Mouse (Mus musculus) G1E (cell line): ENCODE measurements around the gene Fndc3b. TPM values are rescaled to one million over a fixed set of nuclear protein-coding genes. Genes with fewer than 3 reads are reported as not detected.

ENCODE experiments used
- ATAC-seq: 2 replicates; pipeline ENCODE4 v1.8.0; 2016; ENCODE audit warnings: mild to moderate bottlenecking; ENCODE audit not compliant: insufficient number of reproducible peaks, poor library complexity, low FRiP score, severe bottlenecking; ENCODE audit errors: extremely low read depth
- DNase-seq: peaks from one replicate; pipeline ENCODE4 v3.0.0; 2012; ENCODE audit warnings: low spot score
- H3K27me3 ChIP-seq: 2 replicates; pipeline ENCODE4 v1.6.1; 2012; ENCODE audit warnings: mild to moderate bottlenecking, low read length, inconsistent platforms; ENCODE audit not compliant: insufficient read depth
- H3K36me3 ChIP-seq: replicated peaks from 2 replicates; pipeline ENCODE3; 2012; ENCODE audit warnings: mild to moderate bottlenecking, inconsistent platforms
- H3K4me1 ChIP-seq: 2 replicates; pipeline ENCODE4 v1.6.1; 2012; ENCODE audit warnings: low read depth, low read length, inconsistent platforms, mixed read lengths; ENCODE audit not compliant: insufficient read depth
- H3K4me3 ChIP-seq: 2 replicates; pipeline ENCODE4 v1.5.1; 2012; ENCODE audit warnings: low read depth, mild to moderate bottlenecking, inconsistent platforms, low read length, moderate library complexity, mixed read lengths
- H3K9me3 ChIP-seq: replicated peaks from 2 replicates; pipeline ENCODE4 v1.6.1; 2012; ENCODE audit warnings: inconsistent platforms
- CTCF ChIP-seq: IDR thresholded peaks from 2 replicates; pipeline ENCODE4 v1.5.1; 2012; ENCODE audit warnings: low read depth, low read length, inconsistent platforms, mixed read lengths
- GATA1 ChIP-seq: IDR thresholded peaks from 2 replicates; pipeline ENCODE4 v1.6.1; 2012; ENCODE audit warnings: borderline replicate concordance, low read length, inconsistent platforms, mixed read lengths
- GATA2 ChIP-seq: IDR thresholded peaks from 2 replicates; pipeline ENCODE4 v1.6.1; 2012; ENCODE audit warnings: low read depth, low read length, inconsistent platforms, borderline replicate concordance
- POLR2AphosphoS5 ChIP-seq: IDR thresholded peaks from 2 replicates; pipeline ENCODE4 v1.6.1; 2012; ENCODE audit warnings: low read depth, low read length, inconsistent platforms; ENCODE audit not compliant: insufficient replicate concordance
- TAL1 ChIP-seq: conservative IDR thresholded peaks from 2 replicates; pipeline ENCODE4 v1.6.1; 2012; ENCODE audit warnings: low read depth, low read length, inconsistent platforms, mixed read lengths
- polyA plus RNA-seq: library from polyadenylated mRNA; stranded (reverse); fragments of >175 nt; gene quantifications from 2 replicates; pipeline ENCODE4 v1.2.3, GENCODE M21; 2012
- total RNA-seq, 2 experiments: library from RNA; stranded (forward) in 1 of 2; stranded (reverse) in 1 of 2; fragments of 200-1000 nt in 1 of 2; fragments of >200 nt in 1 of 2; fragmentation: Nextera tagmentation in 1 of 2; gene quantifications; 2 replicates each; pipeline ENCODE4 v1.2.3; 2014 to 2017

The Fndc3b gene
- total and polyA plus RNA-seq, 3 experiments = 0.16 TPM; not detected in 2

DNA sequence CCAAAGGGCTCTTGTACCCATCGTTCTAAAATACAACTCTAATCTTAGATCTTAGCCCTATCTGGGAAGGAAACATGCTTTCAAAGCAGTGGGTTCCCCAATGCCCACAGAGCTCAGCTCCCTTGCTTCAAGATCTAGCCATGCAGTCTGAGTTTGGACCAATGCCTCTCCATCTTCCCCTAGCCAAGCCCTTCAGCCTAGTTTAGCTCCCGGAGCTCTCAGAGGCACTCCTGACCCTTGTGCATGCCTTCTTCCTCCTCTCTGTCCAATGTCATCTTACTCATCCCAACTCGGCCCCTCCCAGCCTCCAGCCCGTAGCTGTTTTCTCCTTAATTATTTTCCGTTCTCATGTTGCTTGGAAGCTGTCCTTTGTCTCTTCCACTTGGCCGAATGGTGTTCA is 1.3 kb upstream of the Fndc3b start:
- DNase-seq = no peak
- TF ChIP-seq CTCF (no peak), TAL1 (no peak), POLR2AphosphoS5 (no peak), GATA2 (no peak), GATA1 (no peak)
- Histone ChIP-seq H3K9me3 (peaks cover 15% of the 10 kb centered on the region), H3K27me3 (no peaks in the 10 kb centered on the region), H3K4me1 (no peaks in the 10 kb centered on the region), H3K4me3 (no peak overlapping the region), H3K36me3 (no peaks in the 10 kb centered on the region)
- no peak for ATAC-seq

GRCm38 (mm10) chr3:27709906-27710647 is 1.0 kb downstream of the Fndc3b start:
- no peak for DNase-seq

DNA sequence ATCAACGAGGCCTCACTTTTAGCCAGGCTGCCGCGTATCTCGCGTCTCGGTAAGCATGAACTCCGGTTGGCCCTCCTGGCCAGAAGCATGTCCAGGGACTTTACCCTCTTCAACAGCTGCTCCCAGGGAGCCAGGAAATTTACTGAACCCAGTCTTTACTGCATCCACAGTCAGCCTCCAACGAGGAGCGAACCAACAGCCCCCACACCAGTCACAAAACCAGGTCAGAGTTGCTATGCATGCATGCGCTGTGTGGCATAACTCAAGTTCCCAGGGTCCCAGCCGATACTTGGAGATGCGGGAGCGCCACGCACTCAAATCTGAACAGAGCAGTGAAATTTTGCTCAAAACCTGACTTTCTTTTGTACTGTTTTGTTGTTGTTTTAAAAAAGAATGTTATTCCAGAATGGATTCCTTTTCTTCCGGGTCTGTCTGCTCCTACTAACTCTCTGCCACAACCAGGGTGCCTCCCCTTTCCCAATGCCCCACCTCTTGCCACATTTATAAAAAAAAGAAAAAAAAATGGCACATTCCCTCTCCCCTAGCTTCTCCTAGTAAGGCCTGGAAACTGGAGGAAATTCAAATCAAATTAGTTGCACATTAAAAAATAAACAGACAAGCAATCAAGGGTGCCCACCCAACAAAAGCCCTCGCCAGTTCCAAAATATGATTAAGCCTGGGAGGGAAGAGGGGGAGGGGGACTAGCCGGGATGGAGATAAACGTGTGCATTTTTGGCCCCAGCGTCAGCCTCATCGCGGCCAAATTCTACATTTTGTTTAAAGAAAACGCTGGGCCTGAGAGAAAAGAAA is 1.8 kb downstream of the Fndc3b start:
- no peaks in the 10 kb centered on the region for H3K4me1 ChIP-seq
- no peak overlapping the region for H3K4me3 ChIP-seq
- DNase-seq (no peak), ATAC-seq (no peak)
- no peaks in the 10 kb centered on the region for H3K27me3 ChIP-seq
- no peak for TF ChIP-seq CTCF
- TF ChIP-seq TAL1 = no peak
- TF ChIP-seq GATA1 = no peak
- TF ChIP-seq GATA2 = no peak
- TF ChIP-seq POLR2AphosphoS5 = no peak
- no peaks in the 10 kb centered on the region for H3K36me3 ChIP-seq
- peaks cover 15% of the 10 kb centered on the region for H3K9me3 ChIP-seq

More at GRCm38 (mm10) chr3:27709906-27710647, 1.0 kb downstream of the Fndc3b start:
- no peaks in the 10 kb centered on the region for H3K27me3 ChIP-seq
- H3K4me1 ChIP-seq = no peaks in the 10 kb centered on the region
- no peaks in the 10 kb centered on the region for H3K36me3 ChIP-seq
- no peak for ATAC-seq
- TF ChIP-seq GATA1 (no peak), CTCF (no peak), POLR2AphosphoS5 (no peak), TAL1 (no peak), GATA2 (no peak)
- peaks cover 15% of the 10 kb centered on the region for H3K9me3 ChIP-seq
- no peak overlapping the region for H3K4me3 ChIP-seq

DNA sequence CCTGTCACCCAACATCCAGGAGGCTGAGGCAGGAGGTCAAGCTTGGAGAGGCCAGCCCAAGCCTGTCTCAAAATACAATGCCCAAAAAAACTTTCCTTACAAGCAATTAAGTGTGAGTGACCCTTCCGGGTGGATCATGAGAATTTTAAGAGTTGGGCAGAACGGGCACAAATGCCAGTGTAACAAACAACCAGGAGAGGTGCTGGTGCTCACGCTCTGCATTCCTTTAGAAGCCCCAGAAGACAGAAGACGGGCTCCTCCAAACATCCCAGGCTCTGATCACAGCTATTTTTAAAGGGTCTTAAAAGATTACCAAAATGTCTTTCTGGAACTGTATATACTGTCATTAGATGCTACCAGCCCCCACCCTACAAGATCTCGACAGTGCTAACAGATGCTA is 2.5 kb downstream of the Fndc3b start:
- H3K9me3 ChIP-seq = peaks cover 15% of the 10 kb centered on the region
- H3K4me1 ChIP-seq = no peaks in the 10 kb centered on the region
- H3K27me3 ChIP-seq = no peaks in the 10 kb centered on the region
- H3K4me3 ChIP-seq = no peak overlapping the region
- TF ChIP-seq POLR2AphosphoS5 = no peak
- no peak for TF ChIP-seq GATA1
- no peak for TF ChIP-seq TAL1
- TF ChIP-seq CTCF = no peak
- no peak for TF ChIP-seq GATA2
- H3K36me3 ChIP-seq = no peaks in the 10 kb centered on the region
- no peak for ATAC-seq
- no peak for DNase-seq

DNA sequence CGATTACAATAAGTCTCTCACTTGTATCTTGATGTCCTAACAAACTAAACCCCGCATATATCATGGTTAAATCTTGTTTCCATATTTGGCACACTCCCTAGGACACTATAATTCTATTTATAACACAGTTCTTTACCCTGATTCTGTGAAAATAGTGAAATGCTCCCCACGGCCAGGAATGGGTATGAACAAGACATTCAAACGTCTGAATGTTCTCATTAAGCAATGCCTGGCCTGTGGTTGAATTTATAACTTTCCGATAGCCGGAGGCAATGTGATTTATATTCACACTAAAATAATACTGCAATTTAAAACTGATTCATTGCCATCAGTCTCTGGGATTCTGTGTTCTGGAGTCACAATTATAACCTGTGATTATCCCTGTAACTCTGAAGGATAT is 5.3 kb downstream of the Fndc3b start:
- peaks cover 10% of the 10 kb centered on the region for H3K9me3 ChIP-seq
- DNase-seq (no peak), ATAC-seq (no peak)
- TF ChIP-seq POLR2AphosphoS5 = no peak
- TF ChIP-seq GATA2 = no peak
- TF ChIP-seq GATA1 = no peak
- no peak for TF ChIP-seq TAL1
- no peak for TF ChIP-seq CTCF
- H3K4me1 ChIP-seq = no peaks in the 10 kb centered on the region
- H3K27me3 ChIP-seq = no peaks in the 10 kb centered on the region
- no peaks in the 10 kb centered on the region for H3K36me3 ChIP-seq
- no peak overlapping the region for H3K4me3 ChIP-seq

DNA sequence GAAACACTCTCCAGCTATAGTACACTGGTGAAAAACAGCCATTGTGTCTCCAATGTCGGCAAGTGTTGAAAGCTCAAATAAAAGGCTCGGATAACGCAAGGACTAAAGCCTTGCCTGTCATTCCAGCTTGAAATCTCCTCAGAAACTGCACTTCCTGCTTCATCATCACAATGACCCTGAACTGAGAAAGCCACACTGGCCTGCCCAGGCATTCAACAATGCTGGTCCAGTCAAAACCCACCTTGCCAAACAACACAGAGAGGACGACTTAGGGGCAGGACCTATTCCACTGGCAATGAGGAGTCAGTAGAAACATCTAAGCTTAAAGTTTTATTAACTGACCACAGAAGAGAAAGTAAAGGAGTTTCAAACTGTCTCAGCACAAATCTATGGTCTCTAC is 6.1 kb downstream of the Fndc3b start:
- Histone ChIP-seq H3K4me3 (no peak overlapping the region), H3K9me3 (peaks cover 3% of the 10 kb centered on the region), H3K4me1 (no peaks in the 10 kb centered on the region), H3K27me3 (no peaks in the 10 kb centered on the region), H3K36me3 (no peaks in the 10 kb centered on the region)
- no peak for ATAC-seq
- no peak for TF ChIP-seq GATA1
- no peak for TF ChIP-seq CTCF
- TF ChIP-seq GATA2 = no peak
- no peak for TF ChIP-seq TAL1
- no peak for TF ChIP-seq POLR2AphosphoS5
- no peak for DNase-seq
